Mouse (Mus musculus) layer of hippocampus, adult 9-11 months (tissue): ENCODE data around the gene Slc44a5.

Experiments used
- DNase-seq: peaks from one replicate; pipeline ENCODE4 v3.0.0; 2022

Gene Slc44a5

DNA sequence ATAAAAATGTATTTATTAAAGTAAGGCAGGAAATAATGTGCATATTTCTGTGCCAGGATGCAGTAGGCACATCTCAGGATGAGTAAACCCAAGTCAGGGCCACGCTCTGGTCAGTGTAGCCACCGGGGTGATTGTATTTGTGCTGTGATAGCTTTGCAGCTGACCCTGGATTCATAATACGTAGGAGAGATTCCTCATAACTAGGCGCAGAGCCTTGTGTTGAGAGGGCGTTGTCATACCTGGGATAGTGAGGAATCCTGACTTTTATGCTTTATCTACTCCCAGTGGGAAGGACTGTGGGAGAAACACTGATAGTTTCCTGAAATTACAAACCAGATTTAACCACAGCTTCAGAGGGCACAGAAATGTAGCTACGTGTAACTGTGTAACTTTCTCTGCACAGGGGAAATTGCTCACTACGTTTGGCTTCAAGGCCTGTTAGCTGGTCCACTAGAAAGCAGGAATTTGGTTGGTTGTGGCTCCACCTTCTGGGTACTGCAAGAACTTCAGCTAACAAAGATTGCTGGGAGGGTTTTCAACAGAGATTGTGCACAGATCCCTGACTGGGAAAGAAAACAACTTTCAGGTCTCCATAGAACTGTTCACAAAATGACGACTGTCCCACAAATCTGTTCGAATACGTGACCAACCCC lies 253.0 kb downstream of the Slc44a5 start:
- peak; percentile 61 for DNase-seq

DNA sequence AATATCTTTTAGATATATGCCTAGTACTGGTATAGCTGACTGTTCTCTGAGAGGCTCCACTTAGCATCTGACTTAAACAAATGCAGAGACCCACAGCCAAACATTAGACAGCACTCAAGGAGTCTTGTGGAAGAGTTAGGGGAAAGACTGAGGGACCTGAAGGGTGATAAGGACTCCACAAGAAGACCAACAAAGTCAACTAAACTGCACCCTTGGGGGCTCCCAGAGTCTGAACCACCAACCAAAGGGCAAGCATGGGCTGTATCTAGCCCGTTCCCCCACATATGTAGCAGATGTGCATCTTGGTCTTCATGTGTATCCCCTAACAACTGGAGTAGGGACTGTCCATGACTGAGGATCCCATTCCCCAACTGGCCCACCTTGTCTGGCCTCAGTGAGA lies 271.7 kb downstream of the Slc44a5 start:
- no peak for DNase-seq

GRCm38 (mm10) chr3:154251486-154251885 lies 278.2 kb downstream of the Slc44a5 start:
- DNase-seq, result no peak

DNA sequence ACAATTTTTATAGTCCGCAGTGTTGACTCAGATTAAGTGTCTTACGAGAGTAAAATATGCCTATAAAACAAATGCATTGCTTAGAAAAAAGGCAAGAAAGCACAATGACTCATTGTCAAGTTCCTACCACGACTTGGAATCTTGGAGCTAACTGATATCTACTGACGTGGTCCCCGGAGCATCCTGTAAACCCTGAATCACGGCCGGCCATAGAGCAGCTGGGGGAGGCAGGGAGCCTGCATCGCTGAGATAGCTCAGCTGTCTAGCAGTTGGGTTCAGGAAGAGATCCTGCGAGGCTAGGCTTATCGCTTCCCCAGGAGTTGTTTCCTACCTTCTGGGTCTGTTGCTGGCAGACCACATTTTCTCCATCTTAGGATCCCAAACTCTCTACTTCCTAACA lies 279.0 kb downstream of the Slc44a5 start:
- no peak for DNase-seq

DNA sequence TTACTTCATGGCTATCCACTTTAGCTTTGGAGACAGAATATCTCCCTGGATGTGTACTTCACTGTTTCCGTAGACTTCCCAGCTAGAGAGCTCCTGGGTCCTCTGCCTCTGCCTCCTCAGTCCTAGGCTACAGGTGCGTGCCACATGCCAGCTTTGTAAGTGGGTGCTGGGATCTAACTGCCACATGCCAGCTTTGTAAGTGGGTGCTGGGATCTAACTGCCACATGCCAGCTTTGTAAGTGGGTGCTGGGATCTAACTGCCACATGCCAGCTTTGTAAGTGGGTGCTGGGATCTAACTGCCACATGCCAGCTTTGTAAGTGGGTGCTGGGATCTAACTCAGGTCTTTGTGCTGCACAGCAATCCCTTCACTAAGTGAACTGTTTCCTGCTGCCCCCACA lies 281.0 kb downstream of the Slc44a5 start:
- DNase-seq, result peak; percentile 73

- no peak for DNase-seq
Observed at GRCm38 (mm10) chr3:154257312-154257711, 284.1 kb downstream of the Slc44a5 start.

- DNase-seq, result no peak
Observed at GRCm38 (mm10) chr3:154268313-154268712, 295.1 kb downstream of the Slc44a5 start.

GRCm38 (mm10) chr3:154269757-154270366 lies 296.6 kb downstream of the Slc44a5 start:
- peak; percentile 57 for DNase-seq

DNA sequence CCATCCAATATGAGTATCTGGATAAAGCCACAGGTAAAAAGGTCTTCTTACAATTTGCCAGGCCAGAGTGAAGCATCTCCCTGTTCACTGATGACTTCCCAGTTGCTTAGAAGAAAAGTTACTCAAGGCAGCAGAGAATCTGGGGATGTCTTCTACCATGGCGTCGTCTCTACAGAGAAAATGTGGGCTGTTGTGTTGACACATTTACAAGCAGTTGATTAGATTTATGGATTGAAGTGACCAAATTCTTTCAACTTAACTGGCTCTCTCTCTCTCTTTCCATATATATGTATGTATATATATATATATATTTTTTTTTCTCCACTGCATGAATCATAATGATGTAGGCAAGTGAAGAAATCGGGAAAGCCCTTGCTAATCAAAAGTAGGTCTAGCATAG lies 301.4 kb downstream of the Slc44a5 start:
- DNase-seq, result no peak

DNA sequence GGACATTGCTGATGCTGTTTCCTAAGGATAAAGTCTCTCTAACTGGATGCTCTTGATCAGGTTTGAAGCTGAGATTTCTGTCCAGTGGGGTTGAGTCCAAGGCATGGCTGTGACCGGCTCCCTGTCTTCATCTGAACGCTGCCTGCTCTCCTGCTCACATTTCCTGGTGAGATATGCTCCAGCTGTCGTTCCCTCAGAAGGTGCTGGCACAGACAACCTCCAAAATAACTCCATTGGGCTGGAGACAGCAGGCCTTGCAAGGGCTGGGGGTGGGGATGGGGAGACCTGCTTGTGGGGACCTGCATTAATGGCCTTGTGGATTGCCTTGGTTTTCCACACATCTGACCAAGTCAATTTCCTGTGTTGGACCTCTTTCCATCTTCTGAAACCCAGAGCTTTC lies 311.0 kb downstream of the Slc44a5 start:
- no peak for DNase-seq

DNA sequence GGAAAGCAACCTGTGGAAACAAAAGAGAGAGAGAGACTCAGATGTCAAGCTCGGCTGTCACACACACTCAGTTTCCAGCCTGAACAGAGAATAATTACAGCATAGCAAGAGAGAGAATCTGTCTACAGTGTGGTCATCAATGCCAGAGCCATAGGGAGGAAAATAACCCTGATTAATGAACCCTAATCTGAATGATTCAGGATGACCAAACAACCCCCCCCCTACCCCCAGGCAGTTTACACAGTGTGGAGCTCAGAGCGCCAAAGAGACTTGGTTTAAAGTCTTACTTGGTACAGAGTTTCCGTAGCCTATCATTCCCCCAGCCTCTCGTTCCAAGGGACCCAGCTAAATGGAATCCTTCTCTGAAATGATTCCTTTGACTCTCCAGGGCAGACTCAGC lies 312.1 kb downstream of the Slc44a5 start:
- DNase-seq, result no peak

- DNase-seq, result no peak
Observed at GRCm38 (mm10) chr3:154287217-154287616, 314.0 kb downstream of the Slc44a5 start.

GRCm38 (mm10) chr3:154288429-154289069 lies 315.3 kb downstream of the Slc44a5 start:
- no peak for DNase-seq

DNA sequence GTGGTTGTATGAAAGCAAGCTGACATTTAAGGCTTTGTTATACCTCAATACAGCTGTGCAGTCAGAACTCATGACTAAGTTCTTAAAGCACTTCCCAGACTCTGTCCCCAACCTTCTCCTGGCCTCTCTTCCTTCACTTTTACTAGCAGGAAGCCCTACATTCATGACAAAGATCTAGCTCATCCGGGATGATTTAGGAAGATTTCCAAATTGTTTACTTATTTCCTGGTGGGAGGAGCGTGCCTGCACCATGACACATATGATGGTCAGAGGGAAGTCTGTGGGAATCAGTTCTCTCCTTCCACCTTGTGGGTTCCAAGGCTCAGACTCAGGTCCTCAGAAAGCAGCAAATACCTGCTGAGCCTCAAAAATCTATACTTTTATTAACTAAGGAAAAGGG lies 317.1 kb downstream of the Slc44a5 start:
- DNase-seq, result no peak

DNA sequence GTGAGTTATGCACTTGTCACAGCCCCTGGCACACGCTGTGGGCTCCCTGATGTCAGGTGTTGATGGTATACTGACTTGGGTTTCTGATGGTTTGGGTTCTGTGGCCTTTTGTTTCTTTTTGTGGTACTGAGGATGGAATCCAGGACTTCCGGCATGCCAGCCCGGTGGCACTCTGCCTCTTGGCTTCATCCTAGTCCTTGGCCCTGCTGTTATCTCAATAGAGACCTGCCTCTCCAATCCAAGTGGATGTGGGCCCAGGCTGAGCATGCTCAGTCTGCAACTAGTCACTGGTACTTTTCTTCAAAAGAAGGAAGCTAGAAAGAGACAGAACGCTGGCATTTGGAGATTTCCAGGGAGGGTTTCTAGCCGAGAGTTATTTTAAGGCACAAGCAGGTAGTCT lies 318.9 kb downstream of the Slc44a5 start:
- DNase-seq, result no peak

DNA sequence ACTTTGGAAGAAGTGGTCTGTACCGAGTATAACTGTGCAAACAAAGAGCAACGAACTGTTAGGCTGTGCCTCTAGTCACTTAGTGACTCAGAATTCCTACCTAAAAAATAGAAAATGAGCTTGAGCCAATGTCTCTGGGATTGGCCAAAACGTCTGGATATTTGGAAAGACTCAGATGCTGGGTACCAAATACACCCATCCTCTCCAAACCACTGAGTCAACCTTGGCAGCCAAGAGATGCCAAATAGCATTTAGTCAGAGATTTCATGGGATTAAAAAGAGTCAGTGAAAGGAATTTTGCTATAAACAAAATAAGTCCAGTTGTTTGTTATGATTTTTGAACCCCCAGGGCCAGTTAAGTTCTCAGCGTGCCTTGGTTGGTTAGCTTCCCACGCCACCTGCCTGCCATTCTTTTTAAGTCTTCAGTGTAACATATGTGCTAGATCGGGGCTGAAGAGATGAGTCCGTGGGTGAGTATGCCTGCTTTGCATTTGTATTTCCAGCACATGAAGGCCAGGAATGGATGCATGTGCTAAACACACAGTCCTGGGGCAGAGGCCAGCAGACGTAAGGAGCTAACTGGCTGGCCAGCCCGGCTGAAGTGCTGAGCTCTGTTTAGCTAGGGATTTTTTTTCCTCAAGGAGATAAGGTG lies 320.7 kb downstream of the Slc44a5 start:
- DNase-seq, result peak; percentile 19

DNA sequence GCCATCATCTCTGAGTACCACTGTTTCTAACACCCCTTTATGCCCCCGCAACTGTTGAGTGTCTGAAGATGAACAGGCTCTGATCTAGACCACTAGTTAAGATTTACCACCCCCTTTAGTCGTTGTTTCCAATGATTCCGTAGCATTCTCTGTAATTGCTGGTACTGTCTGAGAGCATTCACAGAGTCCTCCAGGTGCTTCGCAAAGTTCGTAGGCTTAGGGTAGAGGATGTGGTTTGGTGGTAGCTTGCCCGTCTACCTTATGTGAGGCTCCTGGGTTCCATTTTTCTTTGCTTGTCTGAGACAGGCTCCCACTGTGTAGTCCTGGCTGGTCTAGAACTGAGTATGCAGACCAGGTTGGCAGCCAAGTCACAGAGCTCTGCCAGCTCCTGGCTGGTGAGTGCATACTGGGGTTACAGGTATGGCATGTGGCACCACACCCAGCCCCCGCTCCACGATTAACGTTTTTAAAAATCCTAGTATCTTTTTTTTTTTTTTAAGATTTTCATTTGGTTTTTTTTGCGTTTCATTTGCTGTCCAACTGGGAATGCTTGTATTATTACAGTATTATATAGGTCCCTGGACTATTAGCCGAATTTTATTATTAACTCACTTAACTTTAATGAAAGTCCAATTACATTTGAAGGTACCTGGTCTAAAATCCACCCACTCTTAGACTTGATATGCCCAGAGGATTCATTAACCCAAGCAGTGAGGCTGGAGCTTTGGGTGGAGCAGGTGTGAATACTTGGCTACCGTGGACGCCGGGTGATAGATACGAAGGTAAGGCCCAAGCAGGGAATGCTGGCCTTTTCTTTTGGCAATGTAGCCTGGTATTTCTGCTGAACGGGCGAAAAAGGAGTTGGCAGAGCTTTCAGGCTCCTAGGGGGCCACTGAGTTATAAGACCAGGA lies 321.9 kb downstream of the Slc44a5 start:
- no peak for DNase-seq

DNA sequence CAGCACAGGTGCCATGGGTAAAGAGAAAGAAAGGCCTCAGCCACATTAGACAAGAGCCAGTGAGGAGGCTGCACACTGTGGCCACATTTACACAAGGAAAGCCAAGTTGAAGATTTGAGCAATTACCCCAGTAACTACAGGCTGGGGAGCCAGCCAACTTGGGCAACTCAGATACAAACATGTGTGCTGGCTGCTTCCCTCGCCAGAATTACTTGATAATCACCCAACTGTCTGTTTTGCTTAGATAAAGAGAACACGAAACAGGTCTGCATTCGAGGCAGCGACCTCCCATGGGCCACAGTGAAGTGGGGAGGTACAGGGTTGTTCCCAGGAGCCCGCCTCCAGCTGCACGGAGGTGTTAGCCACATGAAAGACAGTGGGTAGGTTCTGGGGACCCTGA lies 324.3 kb downstream of the Slc44a5 start:
- peak; percentile 58 for DNase-seq

GRCm38 (mm10) chr3:154298490-154298889 lies 325.3 kb downstream of the Slc44a5 start:
- DNase-seq, result no peak

DNA sequence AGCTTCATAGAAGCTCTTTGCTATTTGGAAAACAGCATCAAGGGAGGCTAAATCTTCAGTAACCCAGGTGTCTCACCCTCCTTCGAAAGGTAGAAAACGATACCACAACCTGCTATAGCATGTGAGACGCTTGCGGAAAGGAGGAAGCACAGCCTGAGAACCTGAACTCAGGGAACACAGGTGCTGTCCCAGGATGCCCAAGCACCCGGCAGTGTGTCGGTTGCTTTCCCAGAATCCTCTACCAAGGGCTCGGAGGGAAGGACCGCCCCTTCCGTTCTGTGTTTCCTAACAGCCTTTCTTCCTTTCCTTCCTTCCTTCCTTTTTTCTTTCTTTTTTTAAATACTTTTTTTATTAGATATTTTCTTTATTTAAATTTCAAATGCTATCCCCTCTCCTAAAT lies 326.8 kb downstream of the Slc44a5 start:
- no peak for DNase-seq

DNA sequence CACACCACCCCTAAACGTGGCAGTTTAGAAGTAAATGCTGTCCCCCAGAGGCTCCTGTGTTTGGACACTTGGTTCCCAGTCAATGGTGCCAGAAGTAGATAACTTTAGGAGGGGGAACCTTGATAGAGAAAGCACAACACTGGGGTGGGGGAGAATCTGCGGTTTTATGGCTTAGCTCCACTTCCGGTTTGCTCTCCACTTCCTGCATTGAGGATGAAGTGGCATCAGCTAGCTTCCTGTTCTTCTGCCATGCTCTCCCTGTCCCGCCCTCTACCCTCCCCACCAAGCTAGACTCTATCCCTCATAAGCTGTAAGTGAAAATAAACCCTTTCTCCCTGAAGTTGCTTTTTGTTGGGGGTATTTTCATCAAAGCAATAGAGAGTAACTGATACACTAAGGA lies 327.9 kb downstream of the Slc44a5 start:
- DNase-seq, result no peak

GRCm38 (mm10) chr3:154305163-154305884 lies 332.1 kb downstream of the Slc44a5 start:
- no peak for DNase-seq
